8 mouse cellular contexts compared by ENCODE assay signal in genomic region chr16:25483831-25484254, GRCm38 (mm10).
DNase-seq lines count a peak whose midpoint lies in the region; ATAC-seq lines count a peak whose summit lies in the region.

No protein-coding gene starts in this region.

- ATAC-seq in frontal cortex, adult (ENCODE audit: low TSS enrichment): peak; percentile 84

- DNase-seq in frontal cortex, postnatal 10 days (ENCODE audit: low spot score in 2 of 2): no peak
- DNase-seq in right cerebral cortex, adult 18-20 months: peak; percentile 29
- DNase-seq in right cerebral cortex, postnatal 4 days: no peak
- DNase-seq in kidney, postnatal 14 days: peak; percentile 19
- DNase-seq in testis, postnatal 10 days (ENCODE audit: low spot score): peak; percentile 43
- no peak for DNase-seq in thymus, adult 18-20 months
- no peak for DNase-seq in thymus, postnatal 25 days

Comparison
In these comparisons a context has a peak if more than half of its experiments do, and no peak if none do; other contexts are left out.
1. DNase-seq: peak in right cerebral cortex, adult 18-20 months (single experiment), kidney, postnatal 14 days (single experiment) and testis, postnatal 10 days (single experiment); none in frontal cortex, postnatal 10 days (0 of 2), right cerebral cortex, postnatal 4 days (single experiment), thymus, adult 18-20 months (0 of 2) and thymus, postnatal 25 days (single experiment).